Mouse (Mus musculus) limb, embryonic 11.5 days (tissue): Measurements from ENCODE around the gene Tspan3. TPM values are rescaled to one million over a fixed set of nuclear protein-coding genes. Genes with fewer than 3 reads are reported as not detected.

Experiments used
- ATAC-seq: fragments of 200-750 bp; cut with Nextera tagmentation; 2 replicates; pipeline ENCODE4 v1.8.0; 2017; ENCODE audit warnings: low read depth; ENCODE audit not compliant: insufficient number of reproducible peaks, low FRiP score, low TSS enrichment
- DNase-seq: peaks from one replicate; pipeline ENCODE4 v3.0.0-alpha.2; 2015; ENCODE audit warnings: low spot score
- H3K27ac ChIP-seq: fragments of 300-500 bp; sonication (generic); replicated peaks from 2 replicates; pipeline ENCODE4 v1.5.1; 2014; ENCODE audit warnings: low read depth, mild to moderate bottlenecking, low read length
- H3K27me3 ChIP-seq: fragments of 300-500 bp; sonication (generic); 2 replicates; pipeline ENCODE4 v1.6.1; 2014; ENCODE audit warnings: mild to moderate bottlenecking, low read length, mixed read lengths; ENCODE audit not compliant: control insufficient read depth, insufficient read depth
- H3K36me3 ChIP-seq: fragments of 300-500 bp; sonication (generic); 2 replicates; pipeline ENCODE4 v1.6.1; 2014; ENCODE audit warnings: mild to moderate bottlenecking, low read length, moderate library complexity, mixed read lengths; ENCODE audit not compliant: control insufficient read depth, insufficient read depth
- H3K4me1 ChIP-seq: fragments of 300-500 bp; sonication (generic); 2 replicates; pipeline ENCODE4 v1.6.1; 2014; ENCODE audit warnings: low read length, mixed read lengths; ENCODE audit not compliant: control insufficient read depth, insufficient read depth
- H3K4me2 ChIP-seq: fragments of 300-500 bp; sonication (generic); 2 replicates; pipeline ENCODE4 v1.6.1; 2014; ENCODE audit warnings: low read depth, mild to moderate bottlenecking, moderate library complexity; ENCODE audit not compliant: severe bottlenecking
- H3K4me3 ChIP-seq: fragments of 300-500 bp; sonication (generic); 2 replicates; pipeline ENCODE4 v1.5.1; 2014; ENCODE audit warnings: low read depth, low read length
- H3K9ac ChIP-seq: fragments of 300-500 bp; sonication (generic); 2 replicates; pipeline ENCODE4 v1.6.1; 2014; ENCODE audit warnings: mild to moderate bottlenecking, low read length
- H3K9me3 ChIP-seq: fragments of 300-500 bp; sonication (generic); 2 replicates; pipeline ENCODE4 v1.6.1; 2016; ENCODE audit warnings: low read length; ENCODE audit not compliant: control insufficient read depth
- WGBS: fragments of 180-500 bp; shearing (Covaris S2); extraction: QIAGEN DNeasy Blood & Tissue Kit; methylation state at CpG from one replicate; pipeline ENCODE4 v1.1.7; 2014; 5-methylcytosine and 5-hydroxymethylcytosine counted together
- polyA plus RNA-seq: library from polyadenylated mRNA; unstranded; fragments of >200 nt; fragmentation: Nextera tagmentation; extraction: Ambion mirVana; gene quantifications from 2 replicates; pipeline ENCODE4 v1.2.1, GENCODE M21; 2014

Tspan3 gene
- polyA plus RNA-seq, 1 experiment from 2014 or later = 432 TPM

GRCm38 (mm10) chr9:56129951-56130350 lies 35.3 kb downstream of the Tspan3 start:
- H3K4me2 ChIP-seq = no peak overlapping the region
- WGBS = 91% methylated on average over 3 of the region's 3 CpGs
- no peak for DNase-seq
- no peaks in the 10 kb centered on the region for H3K9me3 ChIP-seq
- H3K4me1 ChIP-seq = no peaks in the 10 kb centered on the region
- H3K27me3 ChIP-seq = no peaks in the 10 kb centered on the region
- H3K36me3 ChIP-seq = peaks cover 7% of the 10 kb centered on the region
- ATAC-seq = no peak
- no peak overlapping the region for H3K27ac ChIP-seq
- no peak overlapping the region for H3K4me3 ChIP-seq
- no peak overlapping the region for H3K9ac ChIP-seq

GRCm38 (mm10) chr9:56128331-56128730 lies 36.9 kb downstream of the Tspan3 start:
- Histone ChIP-seq H3K27ac (no peak overlapping the region), H3K4me1 (peaks cover 4% of the 10 kb centered on the region; the same call in 1 of the 2 replicates), H3K4me3 (no peak overlapping the region), H3K9me3 (no peaks in the 10 kb centered on the region), H3K27me3 (no peaks in the 10 kb centered on the region), H3K36me3 (peaks cover 5% of the 10 kb centered on the region), H3K4me2 (no peak overlapping the region), H3K9ac (no peak overlapping the region)
- DNase-seq (no peak), ATAC-seq (no peak)
- WGBS = 90% methylated on average over 9 of the region's 9 CpGs

- 88% methylated on average over 16 of the region's 16 CpGs for WGBS
- no peak overlapping the region for H3K27ac ChIP-seq
- H3K4me2 ChIP-seq = no peak overlapping the region
- H3K9me3 ChIP-seq = no peaks in the 10 kb centered on the region
- no peak overlapping the region for H3K4me3 ChIP-seq
- peaks cover 3% of the 10 kb centered on the region; the same call in 1 of the 2 replicates for H3K36me3 ChIP-seq
- H3K27me3 ChIP-seq = no peaks in the 10 kb centered on the region
- DNase-seq = no peak
- no peak overlapping the region for H3K9ac ChIP-seq
- H3K4me1 ChIP-seq = peaks cover 4% of the 10 kb centered on the region; the same call in 1 of the 2 replicates
- no peak for ATAC-seq
These were observed 38.7 kb downstream of the Tspan3 start for GRCm38 (mm10) chr9:56126453-56127173.

GRCm38 (mm10) chr9:56124561-56124960 lies 40.7 kb downstream of the Tspan3 start:
- Histone ChIP-seq H3K4me1 (peaks cover 4% of the 10 kb centered on the region; the same call in 1 of the 2 replicates), H3K4me2 (no peak overlapping the region), H3K9ac (no peak overlapping the region), H3K4me3 (no peak overlapping the region), H3K36me3 (peaks cover 3% of the 10 kb centered on the region; the same call in 1 of the 2 replicates), H3K9me3 (no peaks in the 10 kb centered on the region), H3K27ac (no peak overlapping the region), H3K27me3 (no peaks in the 10 kb centered on the region)
- 21% methylated on average over 11 of the region's 11 CpGs for WGBS
- DNase-seq = no peak
- ATAC-seq = no peak

- H3K36me3 ChIP-seq = no peaks in the 10 kb centered on the region; the same call in 1 of the 2 replicates
- H3K4me3 ChIP-seq = no peak overlapping the region
- no peak overlapping the region for H3K9ac ChIP-seq
- DNase-seq = no peak
- WGBS = 85% methylated on average over 7 of the region's 7 CpGs
- H3K27me3 ChIP-seq = no peaks in the 10 kb centered on the region
- no peak for ATAC-seq
- H3K4me1 ChIP-seq = peaks cover 4% of the 10 kb centered on the region; the same call in 1 of the 2 replicates
- no peaks in the 10 kb centered on the region for H3K9me3 ChIP-seq
- H3K4me2 ChIP-seq = no peak overlapping the region
- no peak overlapping the region for H3K27ac ChIP-seq
These were observed 41.7 kb downstream of the Tspan3 start for GRCm38 (mm10) chr9:56123613-56124012.

- ATAC-seq (no peak), DNase-seq (no peak)
- H3K9ac ChIP-seq = no peak overlapping the region
- no peak overlapping the region for H3K4me3 ChIP-seq
- 80% methylated on average over 8 of the region's 8 CpGs for WGBS
- no peak overlapping the region for H3K4me2 ChIP-seq
- no peak overlapping the region for H3K27ac ChIP-seq
- no peaks in the 10 kb centered on the region; the same call in 1 of the 2 replicates for H3K36me3 ChIP-seq
- H3K4me1 ChIP-seq = peaks cover 4% of the 10 kb centered on the region; the same call in 1 of the 2 replicates
- no peaks in the 10 kb centered on the region for H3K9me3 ChIP-seq
- no peaks in the 10 kb centered on the region for H3K27me3 ChIP-seq
These were observed 42.3 kb downstream of the Tspan3 start for GRCm38 (mm10) chr9:56122973-56123372.

GRCm38 (mm10) chr9:56121097-56121496 lies 44.2 kb downstream of the Tspan3 start:
- Histone ChIP-seq H3K27ac (no peak overlapping the region), H3K4me1 (peaks cover 4% of the 10 kb centered on the region; the same call in 1 of the 2 replicates), H3K4me3 (no peak overlapping the region), H3K9me3 (no peaks in the 10 kb centered on the region), H3K9ac (no peak overlapping the region), H3K27me3 (no peaks in the 10 kb centered on the region), H3K4me2 (no peak overlapping the region), H3K36me3 (no peaks in the 10 kb centered on the region)
- ATAC-seq = 0 out of 2 replicates have a peak, but pooled peaks have one; percentile 20
- peak; percentile 69 for DNase-seq
- WGBS = 23% methylated on average over 7 of the region's 7 CpGs

GRCm38 (mm10) chr9:56119651-56120050 lies 45.6 kb downstream of the Tspan3 start:
- no peak overlapping the region for H3K27ac ChIP-seq
- no peaks in the 10 kb centered on the region for H3K27me3 ChIP-seq
- 64% methylated on average over 2 of the region's 2 CpGs for WGBS
- peaks cover 2% of the 10 kb centered on the region; the same call in 1 of the 2 replicates for H3K4me1 ChIP-seq
- H3K4me2 ChIP-seq = no peak overlapping the region
- H3K9me3 ChIP-seq = no peaks in the 10 kb centered on the region
- no peak overlapping the region for H3K4me3 ChIP-seq
- H3K9ac ChIP-seq = no peak overlapping the region
- ATAC-seq = no peak
- no peak for DNase-seq
- H3K36me3 ChIP-seq = no peaks in the 10 kb centered on the region
